Mouse (Mus musculus) myocyte (in vitro differentiated cells): ENCODE data around the gene Camk1d. TPM values are rescaled to one million over a fixed set of nuclear protein-coding genes. Genes with fewer than 3 reads are reported as not detected.

ENCODE experiments used
- H3K27me3 ChIP-seq: one replicate; pipeline ENCODE4 v1.6.1; 2011; ENCODE audit not compliant: control insufficient read depth, insufficient read depth, insufficient read length
- H3K36me3 ChIP-seq: one replicate; pipeline ENCODE4 v1.6.1; 2011; ENCODE audit not compliant: control insufficient read depth, insufficient read depth
- H3K4me2 ChIP-seq: one replicate; pipeline ENCODE4 v1.6.1; 2011; ENCODE audit warnings: low read depth, control low read depth
- H3K4me3 ChIP-seq: one replicate; pipeline ENCODE4 v1.5.1; 2011; ENCODE audit warnings: mild to moderate bottlenecking, control low read depth, moderate library complexity
- H3K79me2 ChIP-seq: one replicate; pipeline ENCODE4 v1.6.1; 2011; ENCODE audit not compliant: control insufficient read depth, insufficient read depth
- H3ac ChIP-seq: one replicate; pipeline ENCODE4 v1.6.1; 2011; ENCODE audit not compliant: control insufficient read depth, insufficient read length
- CEBPB ChIP-seq: IDR thresholded peaks from 2 replicates; pipeline ENCODE4 v1.6.1; 2011; ENCODE audit warnings: mild to moderate bottlenecking, moderate library complexity; ENCODE audit not compliant: poor library complexity, insufficient read depth, severe bottlenecking
- E2F4 ChIP-seq: IDR thresholded peaks from one replicate; pipeline ENCODE4 v1.6.1; 2011; ENCODE audit warnings: mild to moderate bottlenecking, control low read depth, moderate library complexity; ENCODE audit not compliant: insufficient read depth
- MAX ChIP-seq: IDR thresholded peaks from one replicate; pipeline ENCODE4 v1.6.1; 2011; ENCODE audit warnings: low read depth, mild to moderate bottlenecking, control low read depth
- MYOD1 ChIP-seq, 3 experiments: IDR thresholded peaks; one replicate each; pipeline ENCODE4 v1.6.1; 2011; ENCODE audit warnings: control low read depth in 2 of 3, low read depth in 2 of 3, mild to moderate bottlenecking in 2 of 3, moderate library complexity in 1 of 3; ENCODE audit not compliant: insufficient read length in 2 of 3, control insufficient read depth in 1 of 3
- MYOG ChIP-seq, 3 experiments: IDR thresholded peaks; one replicate each; pipeline ENCODE4 v1.6.1; 2011; ENCODE audit warnings: control low read depth in 2 of 3, low read depth in 2 of 3, mild to moderate bottlenecking in 2 of 3; ENCODE audit not compliant: insufficient read length in 2 of 3, control insufficient read depth in 1 of 3, insufficient read depth in 1 of 3
- POLR2A ChIP-seq: IDR thresholded peaks from one replicate; pipeline ENCODE4 v1.6.1; 2011; ENCODE audit warnings: low read depth, mild to moderate bottlenecking, control low read depth, moderate library complexity; ENCODE audit not compliant: insufficient read length
- POLR2AphosphoS2 ChIP-seq: IDR thresholded peaks from one replicate; pipeline ENCODE4 v1.6.1; 2011; ENCODE audit warnings: low read depth, control low read depth; ENCODE audit not compliant: insufficient read length
- REST ChIP-seq: IDR thresholded peaks from one replicate; pipeline ENCODE4 v1.6.1; 2011; ENCODE audit warnings: mild to moderate bottlenecking, control low read depth, moderate library complexity; ENCODE audit not compliant: insufficient read depth, insufficient read length
- SRF ChIP-seq: IDR thresholded peaks from one replicate; pipeline ENCODE4 v1.6.1; 2011; ENCODE audit warnings: low read depth; ENCODE audit not compliant: control insufficient read depth, insufficient read length
- TCF12 ChIP-seq: IDR thresholded peaks from one replicate; pipeline ENCODE4 v1.6.1; 2011; ENCODE audit warnings: mild to moderate bottlenecking, control low read depth; ENCODE audit not compliant: poor library complexity, insufficient read depth, severe bottlenecking
- TCF3 ChIP-seq: IDR thresholded peaks from one replicate; pipeline ENCODE4 v1.6.1; 2011; ENCODE audit warnings: low read depth, control low read depth; ENCODE audit not compliant: insufficient read length
- USF1 ChIP-seq: IDR thresholded peaks from one replicate; pipeline ENCODE4 v1.6.1; 2011; ENCODE audit warnings: low read depth, mild to moderate bottlenecking, control low read depth, moderate library complexity
- polyA plus RNA-seq: library from polyadenylated mRNA; unstranded; fragments of >200 nt; fragmentation: generic; extraction: Trizol; gene quantifications from one replicate; pipeline ENCODE4 v1.2.1, GENCODE M21; 2012; ENCODE audit warnings: missing spikeins

The Camk1d gene
- polyA plus RNA-seq, 1 experiment = 1.1 TPM

GRCm38 (mm10) chr2:5445357-5445756 is 269.0 kb downstream of the Camk1d start:
- TF ChIP-seq USF1 (no peak), MAX (no peak), TCF3 (no peak), POLR2A (no peak), REST (no peak), POLR2AphosphoS2 (no peak), MYOD1 (IDR thresholded peaks at IDR 0.05; ENCODE audit: control insufficient read depth in 1 of 3, insufficient read length in 2 of 3, low read depth in 2 of 3) (no peak), E2F4 (no peak), CEBPB (no peak), TCF12 (no peak)
- Histone ChIP-seq H3K27me3 (no peaks in the 10 kb centered on the region), H3K4me2 (no peak overlapping the region), H3K36me3 (no peaks in the 10 kb centered on the region), H3K79me2 (no peaks in the 10 kb centered on the region), H3K4me3 (no peak overlapping the region), H3ac (no peak overlapping the region)

GRCm38 (mm10) chr2:5437690-5438089 is 276.6 kb downstream of the Camk1d start:
- TF ChIP-seq CEBPB = no peak
- TF ChIP-seq TCF3 = no peak
- TF ChIP-seq MAX = no peak
- TF ChIP-seq E2F4 = no peak
- no peak for TF ChIP-seq USF1
- no peak for TF ChIP-seq POLR2A
- no peak for TF ChIP-seq POLR2AphosphoS2
- TF ChIP-seq MYOD1 (IDR thresholded peaks at IDR 0.05; ENCODE audit: control insufficient read depth in 1 of 3, insufficient read length in 2 of 3, low read depth in 2 of 3) = no peak
- TF ChIP-seq REST = no peak
- TF ChIP-seq TCF12 = no peak
- TF ChIP-seq SRF = no peak
- TF ChIP-seq MYOG (IDR thresholded peaks at IDR 0.05; ENCODE audit: control insufficient read depth in 1 of 3, insufficient read depth in 1 of 3, insufficient read length in 2 of 3, low read depth in 2 of 3) = no peak
- Histone ChIP-seq H3K4me3 (no peak overlapping the region), H3K27me3 (no peaks in the 10 kb centered on the region)

GRCm38 (mm10) chr2:5435587-5436253 is 278.6 kb downstream of the Camk1d start:
- no peaks in the 10 kb centered on the region for H3K36me3 ChIP-seq
- no peaks in the 10 kb centered on the region for H3K79me2 ChIP-seq
- no peak overlapping the region for H3K4me2 ChIP-seq
- H3K4me3 ChIP-seq = no peak overlapping the region
- no peak for TF ChIP-seq SRF
- TF ChIP-seq POLR2A = no peak
- no peak for TF ChIP-seq POLR2AphosphoS2
- TF ChIP-seq TCF12 = no peak
- no peak for TF ChIP-seq E2F4
- H3K27me3 ChIP-seq = no peaks in the 10 kb centered on the region
- no peak overlapping the region for H3ac ChIP-seq

More at GRCm38 (mm10) chr2:5437690-5438089, 276.6 kb downstream of the Camk1d start:
- H3K79me2 ChIP-seq = no peaks in the 10 kb centered on the region
- no peak overlapping the region for H3K4me2 ChIP-seq
- no peak overlapping the region for H3ac ChIP-seq
- H3K36me3 ChIP-seq = no peaks in the 10 kb centered on the region

- H3K4me3 ChIP-seq = no peak overlapping the region
- no peak overlapping the region for H3K4me2 ChIP-seq
- no peak overlapping the region for H3ac ChIP-seq
- H3K27me3 ChIP-seq = no peaks in the 10 kb centered on the region
- no peaks in the 10 kb centered on the region for H3K79me2 ChIP-seq
- no peaks in the 10 kb centered on the region for H3K36me3 ChIP-seq
- TF ChIP-seq REST (no peak), POLR2A (no peak), CEBPB (no peak), TCF3 (no peak), TCF12 (no peak), E2F4 (no peak), MYOG (IDR thresholded peaks at IDR 0.05; ENCODE audit: control insufficient read depth in 1 of 3, insufficient read depth in 1 of 3, insufficient read length in 2 of 3, low read depth in 2 of 3) (no peak), MAX (no peak), USF1 (no peak), POLR2AphosphoS2 (no peak), MYOD1 (IDR thresholded peaks at IDR 0.05; ENCODE audit: control insufficient read depth in 1 of 3, insufficient read length in 2 of 3, low read depth in 2 of 3) (no peak)
Observed at GRCm38 (mm10) chr2:5431309-5431708, 283.0 kb downstream of the Camk1d start.

- Histone ChIP-seq H3K27me3 (no peaks in the 10 kb centered on the region), H3K4me3 (no peak overlapping the region), H3K79me2 (no peaks in the 10 kb centered on the region), H3K36me3 (no peaks in the 10 kb centered on the region), H3K4me2 (no peak overlapping the region), H3ac (no peak overlapping the region)
- no peak for TF ChIP-seq SRF
Observed at GRCm38 (mm10) chr2:5429921-5430320, 284.4 kb downstream of the Camk1d start.
